Mouse (Mus musculus) liver, adult 2 months (tissue): ENCODE measurements around the gene Gm28230. TPM values are rescaled to one million over a fixed set of nuclear protein-coding genes. Genes with fewer than 3 reads are reported as not detected.

Source experiments
- DNase-seq: peaks from one replicate; pipeline ENCODE4 v3.0.0-alpha.2; 2011; ENCODE audit warnings: low read depth, low spot score; ENCODE audit errors: extremely low read depth
- H3K27ac ChIP-seq: fragments of 200-500 bp; replicated peaks from 2 replicates; pipeline ENCODE4 v1.5.1; 2012; ENCODE audit warnings: low read depth, mild to moderate bottlenecking, control low read depth, inconsistent platforms, low read length; ENCODE audit not compliant: insufficient read depth
- H3K27me3 ChIP-seq: fragments of 200-500 bp; 2 replicates; pipeline ENCODE4 v1.6.1; 2012; ENCODE audit warnings: mild to moderate bottlenecking, moderate library complexity, low read length, inconsistent platforms; ENCODE audit not compliant: control insufficient read depth, insufficient read depth
- H3K36me3 ChIP-seq: fragments of 200-500 bp; 2 replicates; pipeline ENCODE4 v1.6.1; 2012; ENCODE audit warnings: low read length, inconsistent platforms; ENCODE audit not compliant: control insufficient read depth, insufficient read depth
- H3K4me1 ChIP-seq: fragments of 200-500 bp; 2 replicates; pipeline ENCODE4 v1.6.1; 2011; ENCODE audit warnings: low read length; ENCODE audit not compliant: control insufficient read depth, insufficient read depth
- H3K4me3 ChIP-seq: fragments of 200-500 bp; 2 replicates; pipeline ENCODE4 v1.5.1; 2011; ENCODE audit warnings: low read depth, mild to moderate bottlenecking, control low read depth, low read length, moderate library complexity; ENCODE audit not compliant: insufficient read depth
- H3K79me2 ChIP-seq: fragments of 200-500 bp; 2 replicates; pipeline ENCODE4 v1.6.1; 2012; ENCODE audit warnings: inconsistent platforms, mild to moderate bottlenecking, low read length, moderate library complexity; ENCODE audit not compliant: control insufficient read depth, insufficient read depth
- H3K9ac ChIP-seq: fragments of 200-500 bp; 2 replicates; pipeline ENCODE4 v1.6.1; 2012; ENCODE audit warnings: low read depth, mild to moderate bottlenecking, control low read depth, inconsistent platforms, low read length
- CTCF ChIP-seq: fragments of 200-500 bp; IDR thresholded peaks from 2 replicates; pipeline ENCODE4 v1.5.1; 2011; ENCODE audit warnings: low read depth, low read length, control low read depth
- POLR2A ChIP-seq: fragments of 200-500 bp; IDR thresholded peaks from 2 replicates; pipeline ENCODE4 v1.6.1; 2011; ENCODE audit warnings: low read length, control low read depth; ENCODE audit not compliant: insufficient read depth; ENCODE audit errors: extremely low read depth
- WGBS: fragments of 180-500 bp; shearing (Covaris S2); methylation state at CpG from one replicate; pipeline ENCODE4 v1.1.7; 2018; 5-methylcytosine and 5-hydroxymethylcytosine counted together
- polyA plus RNA-seq: library from polyadenylated mRNA; depleted of rRNA; stranded (reverse); fragments of >200 nt; gene quantifications from 2 replicates; pipeline ENCODE4 v1.2.3, GENCODE M21; 2012
- total RNA-seq: library from RNA; depleted of rRNA; stranded (reverse); fragments of >200 nt; gene quantifications from 2 replicates; pipeline ENCODE4 v1.2.3, GENCODE M21; 2014

Gene Gm28230
- total and polyA plus RNA-seq, 2 experiments = not detected

- Histone ChIP-seq H3K9ac (no peak overlapping the region), H3K36me3 (no peaks in the 10 kb centered on the region), H3K4me1 (no peaks in the 10 kb centered on the region), H3K4me3 (no peak overlapping the region), H3K27ac (no peak overlapping the region), H3K79me2 (no peaks in the 10 kb centered on the region), H3K27me3 (peaks cover 42% of the 10 kb centered on the region)
- no peak for TF ChIP-seq CTCF
- no peak for TF ChIP-seq POLR2A
- 4% methylated on average over 24 of the region's 24 CpGs for WGBS
- no peak for DNase-seq
These were observed 36.8 kb upstream of the Gm28230 start for GRCm38 (mm10) chr2:74689574-74690337.

GRCm38 (mm10) chr2:74690338-74690716 lies 36.2 kb upstream of the Gm28230 start:
- TF ChIP-seq CTCF (no peak), POLR2A (no peak)
- Histone ChIP-seq H3K36me3 (no peaks in the 10 kb centered on the region), H3K9ac (no peak overlapping the region), H3K27ac (no peak overlapping the region), H3K4me3 (no peak overlapping the region), H3K4me1 (no peaks in the 10 kb centered on the region), H3K79me2 (no peaks in the 10 kb centered on the region), H3K27me3 (peaks cover 38% of the 10 kb centered on the region)
- DNase-seq = no peak
- 11% methylated on average over 8 of the region's 8 CpGs for WGBS

GRCm38 (mm10) chr2:74691022-74691951 lies 35.2 kb upstream of the Gm28230 start, which contains the start of gene Hoxd10:
TSS of gene Hoxd10 (plus strand) at chr2:74691924.
- H3K4me1 ChIP-seq = no peaks in the 10 kb centered on the region
- 4% methylated on average over 56 of the region's 56 CpGs for WGBS
- DNase-seq = no peak
- H3K9ac ChIP-seq = no peak within 1 kb of the TSS
- H3K27me3 ChIP-seq = peaks cover 40% of the 10 kb centered on the region
- no peaks in the 10 kb centered on the region for H3K79me2 ChIP-seq
- no peaks in the 10 kb centered on the region for H3K36me3 ChIP-seq
- H3K27ac ChIP-seq = no peak within 1 kb of the TSS
- TF ChIP-seq POLR2A (no peak), CTCF (0 out of 2 replicates have a peak, but pooled peaks have one; percentile 14)
- no peak within 1 kb of the TSS for H3K4me3 ChIP-seq

- H3K36me3 ChIP-seq = no peaks in the 10 kb centered on the region
- no peak overlapping the region for H3K9ac ChIP-seq
- DNase-seq = no peak
- WGBS = 7% methylated on average over 35 of the region's 35 CpGs
- no peak for TF ChIP-seq POLR2A
- TF ChIP-seq CTCF = no peak
- no peaks in the 10 kb centered on the region for H3K4me1 ChIP-seq
- no peak overlapping the region for H3K27ac ChIP-seq
- H3K27me3 ChIP-seq = peaks cover 46% of the 10 kb centered on the region
- no peak overlapping the region for H3K4me3 ChIP-seq
- H3K79me2 ChIP-seq = no peaks in the 10 kb centered on the region
These were observed 34.3 kb upstream of the Gm28230 start for GRCm38 (mm10) chr2:74691995-74692807.

- peaks cover 45% of the 10 kb centered on the region for H3K27me3 ChIP-seq
- no peaks in the 10 kb centered on the region for H3K4me1 ChIP-seq
- H3K27ac ChIP-seq = no peak overlapping the region
- 3% methylated on average over 20 of the region's 20 CpGs for WGBS
- H3K79me2 ChIP-seq = no peaks in the 10 kb centered on the region
- no peak overlapping the region for H3K9ac ChIP-seq
- no peaks in the 10 kb centered on the region for H3K36me3 ChIP-seq
- H3K4me3 ChIP-seq = no peak overlapping the region
- DNase-seq = no peak
- no peak for TF ChIP-seq POLR2A
- no peak for TF ChIP-seq CTCF
These were observed 33.6 kb upstream of the Gm28230 start for GRCm38 (mm10) chr2:74692808-74693431.
